Mouse (Mus musculus): ENCODE results near the gene Ank2.

Ank2 gene

DNA sequence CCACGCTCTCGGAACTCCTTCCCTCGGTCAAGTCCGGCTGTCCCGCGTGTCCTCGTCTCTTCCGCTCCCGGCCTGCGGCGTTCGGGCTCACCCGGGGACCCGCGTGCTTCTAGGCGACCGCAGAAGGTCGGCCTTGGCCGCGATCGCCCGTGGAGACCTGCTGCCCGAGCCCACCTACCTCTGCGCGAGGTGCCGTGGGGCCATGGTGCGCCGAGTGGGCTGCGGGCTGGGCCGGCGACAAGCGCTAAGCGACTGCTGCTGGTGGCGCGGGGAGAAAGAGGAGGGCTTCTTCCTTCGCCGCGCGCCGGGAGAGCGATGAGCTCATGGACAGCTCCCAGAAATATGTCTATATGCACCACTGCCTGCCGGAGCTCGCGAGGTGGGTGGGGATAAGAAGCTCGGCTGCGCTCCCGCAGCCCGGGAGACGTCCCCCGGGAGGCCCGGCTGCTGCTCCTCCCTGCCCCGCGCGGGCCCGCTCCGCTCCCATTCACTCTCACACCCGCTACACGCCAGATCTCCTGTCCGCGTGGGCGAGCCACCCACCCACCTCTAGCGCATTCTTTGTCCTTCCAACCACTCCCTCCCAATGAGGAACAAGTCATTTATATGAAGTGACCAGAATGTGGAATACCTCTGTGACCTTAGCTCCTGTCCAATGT is at the start of gene Ank2:
TSS of gene Ank2 (minus strand) at position 609 of the 659 bp plus-strand sequence.
- in situ Hi-C loops (cut with MboI) = no loop called here

DNA sequence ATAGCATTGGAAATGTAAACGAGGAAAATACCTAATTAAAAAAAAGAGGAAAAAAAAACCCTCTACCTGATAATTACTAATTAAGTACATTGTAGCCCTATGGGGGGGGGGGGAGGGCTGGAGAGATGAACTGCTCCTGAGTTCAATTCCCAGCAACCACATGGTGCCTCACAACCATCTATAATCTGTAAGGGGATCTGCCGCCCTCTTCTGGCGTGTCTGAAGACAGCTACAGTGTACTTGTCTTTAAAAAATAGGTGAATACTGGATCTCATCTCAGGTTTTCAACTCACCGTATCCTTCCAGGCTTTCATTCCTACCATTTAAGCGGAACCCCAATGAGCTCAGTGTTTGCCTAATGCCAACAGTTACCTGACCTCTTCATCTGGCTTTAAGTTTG is 48.7 kb upstream of the Ank2 start:
- in situ Hi-C loops (cut with MboI) = no loop called here

DNA sequence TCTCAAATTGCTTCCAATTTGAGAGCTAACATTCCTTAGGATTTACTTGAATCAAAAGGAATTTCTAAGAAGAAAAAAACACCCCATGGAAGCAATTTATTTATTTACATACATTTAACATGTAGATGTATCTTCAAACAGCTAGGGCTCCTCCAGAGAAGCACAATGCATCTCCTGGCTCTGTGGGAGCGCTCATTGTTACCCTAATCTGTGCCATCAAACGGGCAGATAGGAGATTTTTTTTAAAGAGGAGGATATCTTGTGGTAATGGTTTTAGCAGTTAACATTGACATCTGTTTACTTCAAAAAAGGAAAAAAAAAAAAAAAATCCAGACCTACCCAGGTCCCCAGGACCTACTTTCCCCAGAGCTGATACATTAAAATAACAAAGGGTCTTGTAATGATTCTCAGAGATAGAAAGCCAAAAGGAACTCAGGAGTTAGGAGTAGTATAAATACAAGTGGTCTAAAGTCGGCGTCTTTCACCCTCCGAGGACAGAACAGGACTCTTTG is 45.5 kb upstream of the Ank2 start:
- in situ Hi-C loops (cut with MboI) = no loop called here

DNA sequence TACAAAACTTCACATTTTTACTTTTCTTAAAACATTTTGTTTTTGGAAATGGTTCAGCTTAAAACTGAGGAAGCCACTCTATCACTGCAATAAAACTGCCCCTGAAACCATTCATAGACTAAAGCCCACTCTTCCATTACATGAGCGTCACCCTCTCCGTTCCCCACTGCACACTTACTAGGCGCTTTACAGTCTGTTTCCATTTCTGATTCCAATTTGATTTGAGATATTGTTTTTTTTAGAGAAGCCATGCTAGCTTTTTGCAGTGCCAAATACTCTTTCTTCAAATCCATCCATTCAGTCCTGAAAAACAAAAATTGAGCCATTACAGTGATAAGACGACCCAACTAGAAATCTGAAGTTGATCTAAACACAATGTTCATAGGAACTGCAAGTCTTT is 44.8 kb upstream of the Ank2 start:
- in situ Hi-C loops (cut with MboI) = no loop called here

DNA sequence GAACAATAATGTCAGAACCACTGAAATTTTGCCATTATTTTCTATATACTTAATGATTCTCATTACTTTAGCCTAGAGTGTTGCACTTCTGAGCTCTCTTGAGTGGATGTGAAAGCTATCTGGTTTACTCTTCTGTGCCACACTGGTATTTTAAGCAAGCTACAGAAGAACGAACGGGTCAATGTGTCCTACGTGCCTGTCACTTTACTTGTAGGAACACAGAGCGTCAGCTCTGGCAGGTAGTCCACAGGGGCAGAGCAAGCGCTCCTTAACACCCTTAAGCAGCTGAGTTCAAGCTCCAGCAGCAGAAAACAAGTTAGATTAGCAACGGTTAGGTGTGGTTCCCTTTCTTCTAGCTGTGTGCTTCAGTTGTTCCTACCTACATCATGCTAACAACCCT is 40.0 kb upstream of the Ank2 start:
- in situ Hi-C loops (cut with MboI) = no loop called here

DNA sequence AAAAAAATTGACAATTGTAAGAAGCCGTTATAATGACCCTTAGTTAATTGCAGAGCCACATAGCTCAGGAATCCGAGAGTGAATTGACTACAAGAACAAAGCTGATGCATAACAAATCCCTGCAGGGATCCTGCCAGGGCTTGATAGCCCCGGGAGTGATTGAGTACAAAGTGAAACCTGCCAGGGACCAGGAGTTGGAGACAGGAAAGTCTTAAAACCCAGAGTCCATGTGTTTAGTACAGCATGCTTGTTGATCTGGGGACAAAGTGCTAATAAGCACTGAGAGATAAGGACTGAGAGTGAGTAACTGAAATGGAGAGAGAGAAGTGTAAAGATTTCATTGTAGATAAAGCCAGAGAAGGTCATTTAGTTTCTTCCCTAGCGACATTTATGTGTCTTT is 31.1 kb upstream of the Ank2 start:
- in situ Hi-C loops (cut with MboI) = no loop called here

DNA sequence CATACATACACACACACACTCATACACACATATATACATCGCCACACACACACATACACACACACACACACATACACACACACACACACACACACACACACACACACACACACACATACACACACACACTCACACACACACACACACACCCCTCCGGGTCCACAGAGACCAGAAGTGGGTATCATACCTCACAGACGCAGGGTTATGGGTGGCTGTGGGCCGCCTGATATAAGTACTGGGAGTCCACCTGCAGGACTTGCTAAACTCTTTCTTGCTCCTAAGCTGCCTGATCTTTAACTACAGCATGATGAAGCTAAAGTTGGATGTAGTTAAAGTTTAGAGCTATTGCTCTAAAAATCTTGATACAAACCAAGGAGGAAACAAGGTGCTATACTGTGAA is 30.7 kb upstream of the Ank2 start:
- in situ Hi-C loops (cut with MboI) = no loop called here

DNA sequence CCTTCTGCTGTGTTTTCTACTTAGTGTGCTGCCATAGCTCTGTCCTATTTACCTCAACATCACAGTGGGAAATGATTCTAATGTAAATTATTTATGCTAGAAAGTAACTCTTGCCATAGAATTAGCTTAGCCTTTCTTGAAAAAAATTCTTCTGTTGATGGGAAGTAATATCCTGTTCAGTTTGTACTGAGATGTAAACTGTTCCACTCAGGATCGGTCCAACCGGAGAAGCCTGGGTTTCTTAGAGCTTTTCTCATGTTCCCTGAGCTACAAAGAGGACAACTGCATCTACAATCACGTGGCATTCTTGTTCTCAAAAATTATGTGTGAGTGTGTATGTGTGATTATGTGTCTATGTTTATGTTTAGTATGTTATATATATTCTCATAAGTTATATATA is 30.1 kb upstream of the Ank2 start:
- in situ Hi-C loops (cut with MboI) = no loop called here

DNA sequence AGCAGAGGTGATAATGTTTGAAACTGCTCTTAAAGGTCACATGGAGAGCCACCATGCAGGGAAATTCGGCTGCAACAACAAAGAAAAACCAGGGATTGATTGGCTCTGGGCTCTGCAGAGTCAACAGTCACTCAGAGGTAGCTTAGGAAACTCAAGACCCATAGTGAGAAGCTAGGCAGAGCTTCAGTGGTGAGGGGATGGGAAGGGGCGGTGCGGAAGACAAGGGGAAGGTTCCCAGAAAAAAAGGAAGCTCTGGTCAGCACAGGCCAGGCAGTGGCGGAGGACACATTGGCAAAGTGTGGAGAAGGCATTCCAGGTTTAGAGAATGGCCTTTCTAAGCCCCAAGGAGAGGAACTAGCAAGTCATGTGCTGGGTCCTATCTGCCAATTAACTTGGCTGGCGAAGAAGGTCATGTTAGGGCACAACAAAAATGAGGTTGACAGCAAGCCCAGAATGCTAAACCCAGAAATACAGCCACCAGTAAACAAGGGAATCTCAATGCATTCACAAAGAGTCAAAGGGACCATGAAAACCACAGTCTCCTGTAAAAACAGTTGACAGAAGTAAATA is 28.4 kb upstream of the Ank2 start:
- in situ Hi-C loops (cut with MboI) = no loop called here

DNA sequence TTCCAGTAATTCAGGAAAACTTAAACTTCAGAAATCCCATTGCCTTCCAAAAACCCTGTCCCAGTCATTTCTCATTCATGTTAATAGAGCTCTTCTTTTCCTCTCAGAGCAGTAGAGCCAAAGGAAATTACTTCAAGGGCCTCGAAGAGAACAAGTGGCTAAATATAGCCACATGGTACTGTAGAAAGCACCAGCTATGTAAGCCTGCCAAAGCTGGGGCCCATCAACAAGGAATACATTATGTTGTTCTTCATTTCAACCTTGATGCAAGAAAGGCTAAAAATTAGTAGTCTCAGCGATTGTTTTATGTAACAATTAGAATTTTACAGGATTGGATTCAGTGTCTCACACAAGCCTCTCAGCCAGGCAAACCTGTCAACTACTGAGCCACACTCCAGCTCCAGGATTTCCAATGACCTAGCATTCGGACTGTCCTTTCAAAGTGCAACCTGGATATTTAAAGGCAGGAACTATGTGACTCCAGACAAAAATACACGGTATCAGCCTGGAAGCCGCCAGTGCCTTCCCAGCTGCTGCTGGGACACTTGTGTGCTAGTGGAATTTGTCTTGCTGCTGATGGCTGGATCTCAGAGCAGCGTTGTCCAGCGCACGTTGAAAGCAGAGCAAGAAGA is 26.2 kb upstream of the Ank2 start:
- in situ Hi-C loops (cut with MboI) = no loop called here

DNA sequence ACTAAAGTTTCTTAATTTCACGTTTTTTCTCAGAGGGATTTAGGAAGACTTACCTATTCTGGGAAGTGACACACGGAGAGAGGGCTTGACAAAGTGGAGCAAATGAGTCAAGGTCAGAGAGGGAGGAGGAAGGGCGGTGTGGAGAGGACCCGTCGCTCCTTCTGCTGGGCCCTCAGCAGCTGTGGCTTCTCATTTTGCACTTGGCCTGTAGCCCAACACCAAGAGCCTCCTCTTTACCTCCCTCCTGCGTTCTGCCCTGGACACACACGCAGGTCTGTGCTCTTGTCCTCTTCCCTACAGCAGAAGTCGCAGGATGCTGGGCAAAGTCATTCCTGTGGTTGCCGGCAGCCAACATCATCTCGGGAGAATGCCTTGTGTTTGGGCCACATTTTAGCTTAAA is 22.0 kb upstream of the Ank2 start:
- in situ Hi-C loops (cut with MboI) = no loop called here

DNA sequence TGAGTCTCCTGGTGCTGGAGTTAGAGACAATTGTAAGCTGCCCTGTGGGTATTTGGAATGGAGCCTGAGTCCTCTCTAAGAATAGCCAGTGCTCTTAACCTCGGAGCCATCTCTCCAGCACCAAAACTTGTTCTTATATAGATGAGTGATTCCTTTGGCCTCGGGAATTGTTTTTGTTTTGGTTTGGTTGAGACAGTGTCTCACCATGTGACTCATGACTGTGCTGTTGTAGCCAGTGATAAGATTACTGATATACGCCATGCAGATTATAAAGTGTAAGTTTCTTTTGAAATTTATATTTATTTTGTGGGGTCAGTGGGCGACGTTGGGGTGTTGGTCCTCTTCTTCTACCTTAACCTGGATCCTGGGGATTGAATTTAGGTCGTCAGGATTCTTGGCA is 21.1 kb upstream of the Ank2 start:
- in situ Hi-C loops (cut with MboI) = no loop called here

DNA sequence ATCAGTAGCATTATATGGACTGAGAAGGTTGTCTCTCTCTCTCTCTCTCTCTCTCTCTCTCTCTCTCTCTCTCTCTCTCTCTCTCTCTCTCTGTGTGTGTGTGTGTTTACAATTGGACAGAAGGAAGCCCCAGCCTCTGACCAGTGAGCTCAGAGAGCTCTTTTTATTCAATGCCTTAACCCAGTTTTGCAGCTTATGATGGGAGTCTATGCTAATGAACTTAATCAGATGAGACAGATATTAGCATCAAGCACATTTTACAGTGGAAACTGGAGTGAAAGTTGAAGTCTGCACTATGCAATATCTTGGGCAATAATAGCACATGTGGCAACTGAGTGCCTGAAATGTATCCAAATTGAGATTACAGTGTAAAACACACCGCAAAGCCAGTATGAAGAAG is 16.1 kb upstream of the Ank2 start:
- in situ Hi-C loops (cut with MboI) = no loop called here

DNA sequence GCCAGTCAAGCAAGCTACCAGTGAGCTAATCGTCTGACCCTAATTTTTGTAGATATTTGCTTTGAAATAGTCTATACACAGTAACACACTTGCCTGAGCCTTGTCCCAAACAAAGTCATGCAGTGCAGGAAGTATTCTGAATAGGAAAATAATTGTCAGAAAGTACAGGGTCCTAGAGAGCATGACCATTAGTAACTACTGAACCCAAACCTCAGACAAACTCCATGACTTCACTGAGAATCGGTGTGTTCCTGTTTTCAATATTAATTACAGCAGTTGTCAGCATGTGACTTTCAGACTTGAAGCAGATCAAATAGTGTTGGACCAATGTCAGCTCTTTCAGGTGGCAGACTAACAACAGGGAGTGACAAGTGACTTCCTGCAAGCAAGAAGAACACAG is 14.5 kb upstream of the Ank2 start:
- in situ Hi-C loops (cut with MboI) = no loop called here

DNA sequence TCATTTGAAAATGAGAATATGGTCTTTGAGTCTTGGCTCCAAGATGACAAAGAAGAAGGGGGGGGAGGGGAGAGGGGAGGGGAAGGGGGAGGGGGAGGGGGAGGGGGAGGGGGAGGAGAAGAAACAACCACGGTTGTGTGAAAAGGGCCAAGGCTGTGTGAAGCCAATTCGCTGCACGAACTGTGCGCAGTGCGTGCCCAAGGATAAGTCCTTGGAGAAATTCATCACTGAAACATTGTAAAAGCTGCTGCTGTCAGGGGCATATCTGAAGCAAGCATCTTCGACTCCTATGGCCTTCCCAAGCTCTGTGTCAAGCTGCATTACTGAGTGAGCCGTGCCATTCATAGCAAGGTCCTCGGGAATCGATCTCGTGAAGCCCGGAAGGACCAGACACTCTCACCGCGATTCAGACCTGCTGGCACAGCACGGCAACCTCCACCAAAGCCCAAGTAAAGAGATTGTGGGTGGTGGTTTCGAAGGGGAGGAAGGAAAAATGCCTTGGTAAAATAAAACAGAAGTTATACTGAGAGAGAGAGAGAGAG is 13.7 kb upstream of the Ank2 start:
- in situ Hi-C loops (cut with MboI) = no loop called here

DNA sequence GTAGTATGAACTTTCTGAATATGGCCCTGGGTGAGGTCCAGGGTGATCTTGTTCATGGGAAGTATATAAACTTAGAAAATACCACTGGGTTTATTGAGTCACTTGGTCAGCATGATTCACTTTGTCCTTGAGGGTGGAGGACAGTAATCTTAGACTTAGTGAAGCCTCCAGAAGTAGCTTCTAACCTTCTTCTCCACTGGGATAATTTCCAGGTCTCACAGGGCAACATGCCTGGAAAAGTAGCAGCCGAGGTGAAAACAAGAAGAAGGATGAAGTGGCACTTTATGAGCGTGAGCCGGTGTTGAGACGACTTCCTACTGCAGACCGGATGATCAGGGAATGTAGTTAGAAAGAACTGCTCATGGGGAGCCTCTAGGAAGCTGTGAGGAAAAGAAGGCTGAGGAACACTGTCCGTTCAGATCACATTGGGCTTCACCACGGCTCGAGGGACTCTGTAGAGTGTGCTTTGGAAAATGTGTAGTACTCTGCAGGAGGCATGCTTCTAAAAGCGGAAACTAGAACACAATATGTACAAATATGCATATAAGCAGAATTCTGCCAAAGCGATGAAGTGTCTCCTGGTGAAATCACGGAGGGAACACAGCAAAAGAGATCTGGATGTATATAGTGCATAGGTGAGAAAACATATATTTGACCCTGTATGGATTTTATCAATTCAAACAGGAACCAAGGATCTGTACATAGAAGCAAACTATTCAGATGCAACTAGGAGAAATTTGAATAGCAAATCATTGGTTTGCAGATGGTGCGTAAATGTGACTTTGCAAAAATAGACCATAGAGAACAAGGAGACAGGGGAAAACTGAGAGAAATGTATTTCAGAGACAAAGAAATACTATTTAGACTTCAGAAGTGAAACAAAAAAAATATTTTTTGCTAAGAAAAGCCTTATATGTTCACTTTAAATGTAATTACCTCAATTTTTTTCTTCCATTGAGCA is 12.9 kb upstream of the Ank2 start:
- in situ Hi-C loops (cut with MboI) = no loop called here

DNA sequence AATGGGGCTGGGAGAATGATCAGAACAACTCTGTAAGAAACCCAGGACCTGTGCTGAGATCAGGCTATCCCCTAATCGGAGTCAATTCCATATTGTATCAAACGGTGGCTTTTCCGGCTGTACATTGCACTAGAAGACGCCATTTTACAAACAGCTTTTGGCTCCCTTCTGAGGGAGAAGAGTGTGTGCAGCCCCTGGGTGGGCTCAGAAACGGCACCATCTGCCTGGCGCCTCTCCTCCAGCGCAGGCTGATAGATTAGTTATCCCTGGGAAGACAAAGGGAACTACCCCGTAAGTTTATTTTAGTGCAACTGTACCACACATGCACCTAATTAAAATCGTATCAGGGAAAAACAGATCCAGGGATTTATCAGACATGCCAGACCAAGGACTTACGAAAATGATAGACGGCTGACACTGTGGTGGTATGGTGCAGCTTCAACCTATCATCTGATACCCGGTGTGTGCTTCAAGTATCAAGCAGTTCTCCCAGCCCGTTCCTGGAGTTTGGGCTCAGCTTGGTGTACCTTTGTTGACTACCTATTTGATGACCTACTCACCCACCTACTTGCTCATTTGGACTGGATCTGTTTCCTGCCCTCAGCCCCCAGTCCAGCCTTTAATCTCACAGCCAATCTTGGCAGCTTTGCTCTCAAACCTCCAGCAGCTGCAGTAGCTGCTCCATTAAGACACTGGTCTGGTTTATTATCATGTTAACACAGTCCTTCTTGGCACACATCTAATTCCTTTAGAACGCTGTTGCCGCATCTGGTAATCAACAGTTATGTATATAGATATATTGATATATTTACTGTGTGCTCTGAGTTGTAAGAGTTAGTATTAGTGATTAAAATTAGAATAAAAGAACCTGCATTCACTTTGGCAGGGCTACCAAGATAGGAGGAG is 9.0 kb upstream of the Ank2 start:
- in situ Hi-C loops (cut with MboI) = no loop called here

DNA sequence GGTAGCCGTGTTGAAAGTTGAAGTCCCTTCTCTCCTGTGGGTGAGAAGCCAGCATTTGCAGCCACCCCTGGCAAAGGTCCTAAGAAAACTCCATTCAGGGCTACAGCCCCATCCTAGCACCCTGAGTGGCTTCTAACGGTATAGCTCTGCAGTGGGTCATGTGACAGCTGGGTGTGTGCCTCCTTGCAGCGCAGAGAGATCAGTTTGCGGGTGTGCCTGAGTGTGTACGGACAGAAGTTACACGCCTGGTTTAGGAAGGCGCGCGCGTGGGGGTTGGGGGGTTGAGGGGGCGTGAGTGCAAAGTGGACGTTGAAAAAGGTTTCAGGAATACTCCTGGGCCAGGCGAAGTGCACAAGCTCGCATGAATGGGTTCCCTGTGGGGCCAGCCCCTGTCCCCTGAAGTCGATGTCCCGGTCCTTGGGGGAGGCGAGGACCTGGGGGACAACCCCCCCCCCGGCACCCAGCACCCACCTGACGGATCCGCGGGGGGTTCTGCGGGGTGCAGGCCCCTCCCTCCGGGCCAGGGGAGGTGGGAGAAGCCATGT is 881 bp downstream of the Ank2 start:
- in situ Hi-C loops (cut with MboI) = no loop called here

DNA sequence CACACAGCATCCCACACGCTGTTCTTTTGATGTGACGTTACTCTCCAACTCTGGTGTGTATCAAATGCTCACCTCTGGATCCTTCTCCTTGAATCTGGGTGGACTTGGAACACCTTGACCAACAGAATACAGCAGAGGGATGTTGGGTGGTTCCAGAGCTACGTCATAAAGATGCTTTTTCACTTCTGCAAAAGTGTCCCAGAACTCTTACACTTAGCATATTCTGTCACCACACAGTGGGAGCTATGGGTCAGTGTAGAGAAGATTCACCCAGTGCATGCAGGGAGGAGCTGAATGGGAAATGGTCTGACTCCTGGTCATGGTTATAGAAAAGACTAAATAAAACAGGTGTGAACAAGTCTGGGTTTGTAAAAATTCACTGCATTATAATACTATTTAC is 6.5 kb downstream of the Ank2 start:
- in situ Hi-C loops (cut with MboI) = no loop called here

DNA sequence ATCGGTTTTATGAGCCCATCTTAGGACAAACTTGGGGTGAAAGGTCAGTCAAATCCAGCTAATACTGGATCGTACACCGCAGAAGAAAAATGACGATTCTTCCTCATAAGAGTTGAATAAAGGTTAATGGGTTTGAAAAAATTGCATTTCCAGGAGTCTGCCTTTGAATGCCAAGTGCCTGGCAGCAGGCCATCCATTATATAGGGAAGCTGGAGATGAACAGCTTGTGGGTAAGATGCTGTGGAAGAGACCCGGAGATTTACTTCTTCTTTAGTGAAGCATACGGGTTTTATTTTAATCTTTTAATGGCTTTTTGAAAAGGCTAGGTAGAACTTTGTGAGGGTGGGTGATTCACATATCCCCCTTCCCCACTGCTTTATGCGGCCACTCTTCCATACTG is 11.8 kb downstream of the Ank2 start:
- in situ Hi-C loops (cut with MboI) = no loop called here

DNA sequence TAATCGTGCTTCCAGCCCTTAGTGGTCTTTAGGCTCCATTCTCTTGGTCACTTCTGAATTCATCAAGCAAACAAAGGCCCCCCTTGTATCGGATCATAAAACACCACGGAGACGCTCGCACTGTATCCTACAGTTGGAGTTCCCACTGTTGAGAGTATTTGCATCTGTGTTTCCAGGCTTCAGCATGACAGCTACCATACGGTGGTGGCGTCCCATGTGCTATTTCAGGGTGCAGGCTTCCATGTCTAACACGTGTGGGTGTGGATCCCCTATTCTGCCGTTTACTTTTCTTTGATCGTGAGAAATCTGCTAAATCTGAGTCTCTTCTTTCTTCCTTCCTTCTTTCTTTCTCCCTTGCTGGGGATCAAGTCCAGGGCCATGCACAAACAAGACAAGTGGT is 14.0 kb downstream of the Ank2 start:
- in situ Hi-C loops (cut with MboI) = no loop called here

Data from mature B cell (primary cell).